Mouse (Mus musculus): ENCODE results near the gene B4galnt2. TPM values are rescaled to one million over a fixed set of nuclear protein-coding genes. Genes with fewer than 3 reads are reported as not detected.
A peak's percentile ranks its signal among the peaks of the same experiment; 100 is the strongest.

The B4galnt2 gene
- polyA plus RNA-seq, 1 experiment from 2014 or later: not detected

DNA sequence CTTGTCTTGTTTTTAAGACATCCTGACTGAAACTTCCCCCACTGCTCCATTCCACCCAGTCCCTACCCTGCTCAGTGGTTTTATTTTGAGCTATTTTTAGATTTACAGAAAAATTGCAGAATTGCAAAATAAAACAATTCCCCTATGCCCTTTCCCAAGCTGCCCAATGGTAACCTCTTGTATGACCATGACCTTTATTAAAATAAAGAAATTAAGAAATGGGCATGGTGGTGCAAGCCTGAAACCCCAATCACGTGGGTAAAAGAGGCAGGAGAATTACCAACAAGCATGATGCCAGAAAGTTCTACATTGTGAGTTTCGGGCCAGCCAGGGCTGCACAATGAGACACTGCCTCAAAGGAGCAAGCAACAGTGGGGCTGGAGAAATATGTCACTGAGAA lies 63.8 kb downstream of the B4galnt2 start:
- H3K4me1 ChIP-seq (replicated peaks): no peaks in the 10 kb centered on the region
- ATAC-seq (ENCODE audit: low FRiP score): no peak
- no peaks in the 10 kb centered on the region for H3K9me3 ChIP-seq
- H3K27me3 ChIP-seq: no peaks in the 10 kb centered on the region; the same call in 1 of the 2 replicates
- no peaks in the 10 kb centered on the region for H3K36me3 ChIP-seq
- H3K9ac ChIP-seq: no peak overlapping the region
- H3K27ac ChIP-seq: no peak overlapping the region
- 79% methylated on average over 2 of the region's 2 CpGs for WGBS
- no peak overlapping the region for H3K4me3 ChIP-seq
- H3K4me2 ChIP-seq: no peak overlapping the region

DNA sequence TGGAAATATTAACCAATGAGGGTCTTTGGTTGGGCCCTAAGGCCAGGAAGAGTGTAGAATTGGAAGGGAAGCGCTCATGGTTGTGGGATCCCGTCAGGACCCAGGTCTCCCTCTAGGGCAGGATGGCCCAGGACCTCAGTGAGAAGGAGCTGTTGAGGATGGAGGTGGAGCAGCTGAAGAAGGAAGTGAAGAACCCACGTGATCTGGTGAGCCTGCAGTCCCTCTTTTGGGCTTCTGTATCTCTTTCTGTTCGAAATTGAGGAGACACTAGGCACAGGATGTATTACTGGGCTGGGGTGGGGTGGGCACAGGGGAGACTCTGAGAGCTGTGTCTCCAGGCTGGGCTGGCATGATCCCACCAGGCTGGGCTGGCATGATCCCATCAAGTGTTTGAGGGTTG lies 69.8 kb downstream of the B4galnt2 start:
- no peaks in the 10 kb centered on the region for H3K9me3 ChIP-seq
- peaks cover 28% of the 10 kb centered on the region for H3K27me3 ChIP-seq
- WGBS: 69% methylated on average over 4 of the region's 4 CpGs
- no peak overlapping the region for H3K4me3 ChIP-seq
- H3K4me1 ChIP-seq (replicated peaks): peaks cover 5% of the 10 kb centered on the region
- H3K36me3 ChIP-seq: no peaks in the 10 kb centered on the region
- no peak overlapping the region for H3K4me2 ChIP-seq
- no peak for ATAC-seq (ENCODE audit: low FRiP score)
- H3K27ac ChIP-seq: no peak overlapping the region
- H3K9ac ChIP-seq: no peak overlapping the region

DNA sequence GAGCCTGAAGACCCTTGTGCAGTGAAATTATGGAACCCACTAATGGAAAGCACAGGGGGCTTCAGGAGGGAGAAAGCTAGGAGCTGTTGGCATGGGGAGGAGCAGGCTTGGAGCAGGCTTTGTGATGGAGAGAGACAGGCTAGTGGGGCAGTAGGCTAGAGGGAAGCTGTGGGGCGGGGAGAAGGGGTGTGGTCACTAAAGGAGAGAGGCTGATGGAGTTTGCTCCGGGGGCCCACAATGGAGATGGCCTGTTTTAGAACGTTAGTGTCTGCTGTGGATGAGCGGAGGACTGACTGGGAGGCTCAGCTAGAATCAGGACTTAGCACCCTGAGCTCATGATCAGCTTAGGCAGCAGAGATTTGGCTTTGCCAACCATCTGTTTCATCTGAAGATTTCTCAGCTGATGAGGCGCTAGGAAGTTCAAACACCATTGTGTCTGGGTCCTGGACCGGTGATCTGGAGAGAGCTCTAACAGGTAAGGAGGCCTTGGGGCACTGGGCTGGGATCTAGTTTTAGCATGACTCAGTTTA lies 71.2 kb downstream of the B4galnt2 start:
- no peak for ATAC-seq (ENCODE audit: low FRiP score)
- H3K27ac ChIP-seq: no peak overlapping the region
- no peak overlapping the region for H3K4me3 ChIP-seq
- H3K4me2 ChIP-seq: no peak overlapping the region
- no peaks in the 10 kb centered on the region for H3K36me3 ChIP-seq
- H3K9me3 ChIP-seq: no peaks in the 10 kb centered on the region
- WGBS: 64% methylated on average over 6 of the region's 6 CpGs
- H3K27me3 ChIP-seq: peaks cover 28% of the 10 kb centered on the region
- peaks cover 5% of the 10 kb centered on the region for H3K4me1 ChIP-seq (replicated peaks)
- no peak overlapping the region for H3K9ac ChIP-seq

DNA sequence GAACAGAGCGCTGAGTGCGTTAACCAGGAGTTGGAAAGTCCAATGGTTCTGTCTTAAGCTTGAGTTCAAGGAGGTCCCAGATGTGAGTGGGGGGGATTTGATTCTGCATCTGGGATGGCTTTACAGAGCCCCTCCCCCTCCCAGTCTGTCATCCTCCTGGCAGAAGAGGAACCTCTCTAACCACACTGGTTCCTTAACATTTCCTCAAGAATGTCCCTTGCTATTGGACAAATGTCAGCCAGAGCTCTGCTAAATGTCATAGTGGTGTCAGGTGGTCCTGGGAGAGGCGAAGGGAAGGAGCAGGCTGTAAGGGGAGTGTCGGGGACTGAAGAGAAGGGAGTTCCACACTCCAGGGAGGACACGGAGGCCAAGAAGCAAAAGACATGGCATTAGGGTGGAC lies 71.7 kb downstream of the B4galnt2 start:
- H3K4me3 ChIP-seq: no peak overlapping the region
- H3K4me1 ChIP-seq (replicated peaks): peaks cover 5% of the 10 kb centered on the region

DNA sequence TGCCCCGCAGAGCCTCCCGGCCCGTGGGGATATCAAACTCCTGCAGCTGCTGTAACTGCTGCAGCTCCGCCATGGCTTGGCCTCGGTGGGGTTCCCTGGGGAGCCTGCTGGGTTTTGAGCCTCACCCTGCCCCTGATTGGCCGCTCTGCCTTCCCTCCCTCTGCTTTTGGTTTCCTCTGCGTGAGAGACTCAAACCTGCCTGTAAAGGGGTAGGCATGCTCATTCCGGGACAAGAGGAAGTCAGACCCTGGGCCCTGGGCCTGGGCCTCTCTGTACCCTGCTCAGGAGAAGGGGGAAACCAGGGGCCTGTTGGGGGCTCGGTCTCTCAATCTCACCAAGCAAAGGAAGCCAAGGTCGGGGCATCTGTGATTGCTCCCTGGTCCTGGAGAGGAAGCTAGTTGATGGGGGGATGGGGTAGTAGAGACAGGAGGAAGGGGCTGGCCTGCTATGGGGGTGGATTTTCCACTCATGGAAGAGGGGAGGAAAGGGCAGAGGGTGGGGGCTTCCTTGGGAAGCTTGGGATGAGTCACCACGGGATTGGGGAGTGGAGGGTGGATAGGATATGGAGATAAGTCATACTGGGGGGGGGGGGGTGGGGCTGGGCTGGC lies 72.5 kb downstream of the B4galnt2 start, which contains the start of gene Abi3:
TSS of gene Abi3 (minus strand) at position 403 of the 608 bp plus-strand sequence.
- H3K9me3 ChIP-seq: no peaks in the 10 kb centered on the region
- H3K4me1 ChIP-seq (replicated peaks): peaks cover 7% of the 10 kb centered on the region
- no peaks in the 10 kb centered on the region for H3K36me3 ChIP-seq
- H3K27ac ChIP-seq: peak within 1 kb of the TSS; percentile 30; the same call in 1 of the 2 replicates
- ATAC-seq (ENCODE audit: low FRiP score): no peak
- no peak within 1 kb of the TSS; the same call in 1 of the 2 replicates for H3K9ac ChIP-seq
- 9% methylated on average over 11 of the region's 11 CpGs for whole genome bisulfite sequencing
- peak within 1 kb of the TSS; percentile 12 for H3K4me3 ChIP-seq
- H3K4me2 ChIP-seq: peak within 1 kb of the TSS; percentile 15; the same call in 1 of the 2 replicates
- peaks cover 38% of the 10 kb centered on the region for H3K27me3 ChIP-seq

More for the DNA sequence above, 71.7 kb downstream of the B4galnt2 start:
- Histone ChIP-seq H3K4me2 (no peak overlapping the region), H3K27me3 (peaks cover 30% of the 10 kb centered on the region), H3K9me3 (no peaks in the 10 kb centered on the region), H3K27ac (no peak overlapping the region), H3K9ac (no peak overlapping the region), H3K36me3 (no peaks in the 10 kb centered on the region)
- no peak for ATAC-seq (ENCODE audit: low FRiP score)
- WGBS: 78% methylated on average over 5 of the region's 5 CpGs

DNA sequence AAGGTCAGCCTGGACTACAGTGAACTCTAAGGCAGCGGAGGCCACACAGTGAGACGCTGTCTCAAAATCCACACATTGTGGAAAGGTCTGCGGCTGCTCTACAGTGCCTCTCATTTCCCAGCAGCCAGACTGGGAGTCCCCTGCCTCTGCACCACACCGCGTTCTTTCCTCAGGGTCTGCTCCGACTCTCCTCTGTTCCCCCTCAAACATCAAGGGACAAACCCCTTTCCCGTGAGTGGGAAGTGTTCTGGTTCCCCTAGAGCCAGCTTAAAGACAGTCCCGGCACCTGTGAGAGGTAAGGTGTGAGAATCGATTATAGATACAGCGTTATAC lies 73.2 kb downstream of the B4galnt2 start:
- H3K4me1 ChIP-seq (replicated peaks): peaks cover 14% of the 10 kb centered on the region
- H3K27me3 ChIP-seq: peaks cover 45% of the 10 kb centered on the region
- H3K9me3 ChIP-seq: no peaks in the 10 kb centered on the region
- H3K4me2 ChIP-seq: peak overlapping the region; percentile 15; the same call in 1 of the 2 replicates
- 63% methylated on average over 10 of the region's 10 CpGs for WGBS
- H3K9ac ChIP-seq: no peak overlapping the region
- H3K36me3 ChIP-seq: no peaks in the 10 kb centered on the region
- ATAC-seq (ENCODE audit: low FRiP score): no peak
- H3K4me3 ChIP-seq: no peak overlapping the region
- 0 out of 2 replicates have a peak overlapping the region, but pooled peaks have one; percentile 30 for H3K27ac ChIP-seq

DNA sequence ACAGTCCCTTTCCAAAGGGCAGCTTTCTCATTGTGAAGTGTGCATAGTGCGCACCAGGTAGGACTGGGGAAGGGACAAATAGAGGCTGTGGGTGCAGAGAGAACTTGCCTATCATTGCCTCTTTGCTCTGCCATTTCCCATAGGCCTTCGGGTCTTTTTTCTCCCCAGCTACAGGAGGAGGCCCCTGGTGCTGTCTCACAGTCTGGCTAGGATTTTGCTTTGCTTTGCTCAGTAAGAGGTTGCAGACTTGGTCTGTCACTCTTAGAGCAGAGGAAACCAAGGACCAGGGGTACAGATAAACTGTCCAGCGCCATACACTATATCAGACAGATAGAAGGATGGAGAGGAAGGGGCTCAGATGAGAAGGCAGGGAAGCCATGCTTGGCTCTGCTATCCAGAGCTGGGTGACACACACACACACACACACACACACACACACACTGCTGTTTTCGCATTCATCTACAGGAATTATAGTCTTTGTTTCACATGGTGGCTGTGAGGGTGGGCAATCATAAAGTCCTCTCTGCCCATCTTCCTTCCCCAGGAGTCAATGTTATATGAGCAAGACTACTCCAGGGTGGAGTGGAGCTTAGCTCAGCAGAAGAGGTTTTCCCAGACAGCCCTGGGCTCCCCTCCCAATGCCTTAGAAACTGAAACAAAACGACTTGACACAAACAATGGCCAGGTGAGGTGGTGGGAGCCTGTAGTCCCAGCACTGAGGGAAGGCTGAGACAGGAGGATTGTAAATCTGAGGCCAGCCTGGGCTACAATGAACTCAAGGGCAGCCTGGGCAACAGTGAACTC lies 73.8 kb downstream of the B4galnt2 start:
- Histone ChIP-seq H3K9ac (no peak overlapping the region), H3K36me3 (no peaks in the 10 kb centered on the region), H3K4me2 (peak overlapping the region; percentile 15; the same call in 1 of the 2 replicates), H3K4me3 (no peak overlapping the region), H3K27me3 (peaks cover 50% of the 10 kb centered on the region), H3K27ac (no peak overlapping the region), H3K4me1 (replicated peaks) (peaks cover 16% of the 10 kb centered on the region), H3K9me3 (no peaks in the 10 kb centered on the region)
- ATAC-seq (ENCODE audit: low FRiP score): no peak
- WGBS: 83% methylated on average over 5 of the region's 5 CpGs

DNA sequence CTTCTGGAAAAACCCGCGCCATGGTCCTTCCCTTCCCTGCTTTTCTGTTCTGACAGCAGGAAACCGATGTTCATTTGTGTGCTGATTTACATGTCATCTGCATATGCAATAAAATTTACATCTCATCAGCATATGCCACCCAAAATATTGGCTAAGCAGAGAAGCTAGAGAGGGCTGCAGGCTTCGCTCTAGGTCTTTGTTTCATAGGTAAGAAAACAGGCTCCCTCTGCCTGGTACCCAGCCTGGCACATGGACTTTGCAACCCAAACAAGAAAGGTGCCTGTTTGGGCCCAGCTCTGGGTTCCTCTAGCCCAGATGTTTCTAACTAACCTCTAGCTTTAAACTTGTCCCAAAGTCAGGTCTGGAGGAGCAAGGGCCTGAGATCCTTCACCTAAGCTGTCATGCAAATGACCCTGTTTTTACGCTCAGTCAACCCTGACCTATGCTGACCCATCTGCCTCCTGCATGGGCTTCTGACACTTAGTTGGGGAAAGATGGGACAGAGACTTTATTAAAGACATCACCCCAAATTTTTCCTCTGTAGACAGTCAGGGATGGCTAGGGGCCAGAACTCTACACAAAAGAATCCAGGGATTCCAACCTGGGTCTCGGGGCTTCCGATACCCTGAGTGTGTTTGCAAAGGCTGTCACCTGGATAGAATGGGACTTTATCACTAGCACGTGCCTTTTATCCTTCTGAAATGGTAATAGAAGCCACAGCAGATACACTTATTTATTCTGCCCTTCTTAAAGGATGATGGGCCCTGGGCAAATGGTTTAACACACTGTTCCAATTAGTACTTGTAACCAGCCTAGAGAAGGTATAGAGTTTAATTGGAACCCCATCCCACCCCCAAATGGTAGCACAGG lies 75.5 kb downstream of the B4galnt2 start:
- no peak overlapping the region for H3K4me3 ChIP-seq
- H3K27me3 ChIP-seq: peaks cover 67% of the 10 kb centered on the region
- H3K27ac ChIP-seq: no peak overlapping the region
- H3K9ac ChIP-seq: no peak overlapping the region
- ATAC-seq (ENCODE audit: low FRiP score): no peak
- H3K9me3 ChIP-seq: no peaks in the 10 kb centered on the region
- 66% methylated on average over 8 of the region's 8 CpGs for WGBS
- no peak overlapping the region for H3K4me2 ChIP-seq
- peaks cover 19% of the 10 kb centered on the region for H3K4me1 ChIP-seq (replicated peaks)
- no peaks in the 10 kb centered on the region for H3K36me3 ChIP-seq

DNA sequence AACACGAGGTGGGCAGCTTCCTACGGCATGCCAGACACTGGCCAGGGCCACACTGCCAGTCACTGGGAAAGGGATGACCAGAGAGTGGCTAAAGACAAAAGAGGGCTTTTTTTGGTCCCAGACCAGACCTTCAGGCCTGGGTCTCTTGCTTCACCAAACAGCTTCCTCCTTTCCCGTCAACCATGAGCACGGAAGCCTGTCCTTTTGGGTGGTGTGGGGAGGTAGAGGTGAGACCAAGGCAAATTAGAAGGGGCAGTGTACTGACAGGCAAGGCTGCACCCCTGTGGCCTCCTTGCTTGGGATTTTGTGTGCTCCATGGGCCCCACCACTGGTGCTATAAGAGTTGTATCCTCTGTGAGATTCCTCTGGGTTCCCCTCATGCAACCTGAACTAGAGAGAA lies 76.1 kb downstream of the B4galnt2 start:
- Histone ChIP-seq H3K4me2 (no peak overlapping the region), H3K9me3 (no peaks in the 10 kb centered on the region), H3K36me3 (no peaks in the 10 kb centered on the region), H3K9ac (no peak overlapping the region), H3K4me3 (no peak overlapping the region), H3K4me1 (replicated peaks) (peaks cover 25% of the 10 kb centered on the region), H3K27ac (no peak overlapping the region), H3K27me3 (peaks cover 73% of the 10 kb centered on the region)
- ATAC-seq (ENCODE audit: low FRiP score): no peak
- 79% methylated on average over 4 of the region's 4 CpGs for WGBS

DNA sequence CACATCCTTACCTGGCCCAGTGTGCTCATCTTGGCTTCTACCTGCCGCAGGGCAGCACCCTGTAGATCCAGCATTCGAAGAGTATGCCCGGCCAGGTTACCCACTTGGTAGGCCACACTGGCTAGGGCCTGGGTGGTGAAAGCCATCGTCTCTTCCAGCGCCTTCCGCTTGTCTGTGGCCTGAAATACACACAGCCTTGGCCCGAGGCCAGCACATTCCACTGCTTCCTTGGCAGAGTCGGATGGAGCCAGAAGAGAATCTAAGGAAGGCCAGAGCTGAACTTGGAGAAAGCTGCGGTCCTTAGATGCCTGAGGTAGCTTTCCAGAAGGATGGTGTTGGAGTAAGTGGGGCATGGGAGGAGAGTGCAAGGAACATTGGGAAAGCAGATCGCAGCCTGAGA lies 77.6 kb downstream of the B4galnt2 start, which contains the start of gene Gngt2:
TSS of gene Gngt2 (plus strand) at position 158 of the 400 bp plus-strand sequence.
- Histone ChIP-seq H3K9ac (no peak within 1 kb of the TSS), H3K27ac (no peak within 1 kb of the TSS), H3K4me1 (replicated peaks) (peaks cover 32% of the 10 kb centered on the region), H3K9me3 (no peaks in the 10 kb centered on the region), H3K4me2 (no peak within 1 kb of the TSS), H3K4me3 (no peak within 1 kb of the TSS), H3K27me3 (peaks cover 77% of the 10 kb centered on the region), H3K36me3 (no peaks in the 10 kb centered on the region)
- no peak for ATAC-seq (ENCODE audit: low FRiP score)
- WGBS: 70% methylated on average over 10 of the region's 10 CpGs

DNA sequence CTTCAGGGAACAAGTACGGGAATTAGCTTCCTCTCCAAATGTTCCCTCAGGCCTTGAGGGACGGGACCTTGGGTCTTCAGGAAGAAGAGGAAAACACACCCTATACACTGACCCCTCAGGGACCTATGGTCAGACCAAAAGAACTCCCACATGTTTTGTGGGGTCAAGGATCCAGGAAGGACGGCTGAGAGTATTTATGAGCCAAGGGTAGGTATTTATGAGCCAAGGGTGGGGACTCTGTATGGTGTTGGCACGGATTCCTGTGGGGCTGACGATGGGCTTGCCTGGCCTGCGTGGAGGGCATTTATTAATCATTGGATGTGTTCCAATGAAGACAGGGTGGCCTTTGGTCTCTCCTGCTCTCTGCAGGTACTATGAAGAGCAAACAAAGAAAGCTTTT lies 78.3 kb downstream of the B4galnt2 start:
- H3K9ac ChIP-seq: no peak overlapping the region
- ATAC-seq (ENCODE audit: low FRiP score): no peak
- WGBS: 77% methylated on average over 6 of the region's 6 CpGs
- peaks cover 30% of the 10 kb centered on the region for H3K4me1 ChIP-seq (replicated peaks)
- H3K27ac ChIP-seq: no peak overlapping the region
- no peak overlapping the region for H3K4me2 ChIP-seq
- no peaks in the 10 kb centered on the region for H3K36me3 ChIP-seq
- H3K9me3 ChIP-seq: no peaks in the 10 kb centered on the region
- H3K27me3 ChIP-seq: peaks cover 77% of the 10 kb centered on the region
- no peak overlapping the region for H3K4me3 ChIP-seq

DNA sequence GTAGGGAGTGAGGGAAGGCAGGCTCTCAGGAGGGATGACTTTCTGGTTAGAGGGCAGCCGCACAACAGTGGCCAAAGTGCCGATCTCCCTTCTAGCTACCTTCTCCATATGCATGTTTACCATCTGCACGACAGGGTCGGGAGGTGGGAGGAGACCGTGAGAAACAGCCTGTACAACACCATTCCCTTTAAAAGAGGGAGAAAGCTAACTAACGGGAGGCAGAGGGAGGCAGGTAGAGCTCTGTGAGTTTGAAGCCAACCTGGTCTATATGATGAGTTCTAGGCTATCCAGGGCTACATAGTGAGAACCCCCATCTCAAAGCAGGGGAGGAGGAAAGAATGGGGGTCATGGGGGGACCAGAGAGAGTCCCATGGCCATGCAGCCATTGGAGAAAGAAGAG lies 78.9 kb downstream of the B4galnt2 start:
- H3K4me1 ChIP-seq (replicated peaks): peaks cover 36% of the 10 kb centered on the region
- no peaks in the 10 kb centered on the region for H3K9me3 ChIP-seq
- peaks cover 77% of the 10 kb centered on the region for H3K27me3 ChIP-seq
- no peak overlapping the region for H3K4me3 ChIP-seq
- H3K4me2 ChIP-seq: no peak overlapping the region
- H3K27ac ChIP-seq: no peak overlapping the region
- 42% methylated on average over 6 of the region's 6 CpGs for WGBS
- ATAC-seq (ENCODE audit: low FRiP score): no peak
- no peaks in the 10 kb centered on the region for H3K36me3 ChIP-seq
- H3K9ac ChIP-seq: no peak overlapping the region

Measured in hindbrain, embryonic 13.5 days (tissue).